Mouse (Mus musculus) stomach, embryonic 16.5 days (tissue): ENCODE measurements around the gene Elf2. TPM values are rescaled to one million over a fixed set of nuclear protein-coding genes. Genes with fewer than 3 reads are reported as not detected.

Experiments
- ATAC-seq: fragments of 200-750 bp; cut with Nextera tagmentation; 2 replicates; pipeline ENCODE4 v1.8.0; 2017; ENCODE audit warnings: moderate number of reproducible peaks, moderate TSS enrichment; ENCODE audit not compliant: insufficient read depth, low FRiP score
- H3K27ac ChIP-seq: fragments of 300-500 bp; sonication (generic); 2 replicates; pipeline ENCODE4 v1.5.1; 2014; ENCODE audit warnings: low read length
- H3K27me3 ChIP-seq: fragments of 300-500 bp; sonication (generic); 2 replicates; pipeline ENCODE4 v1.6.1; 2014; ENCODE audit warnings: low read length, control low read depth, mixed read lengths; ENCODE audit not compliant: control insufficient read depth, insufficient read depth
- H3K36me3 ChIP-seq: fragments of 300-500 bp; sonication (generic); 2 replicates; pipeline ENCODE4 v1.6.1; 2014; ENCODE audit warnings: low read length; ENCODE audit not compliant: control insufficient read depth, insufficient read depth
- H3K4me1 ChIP-seq: fragments of 300-500 bp; sonication (generic); 2 replicates; pipeline ENCODE4 v1.6.1; 2014; ENCODE audit warnings: low read length, control low read depth, mixed read lengths; ENCODE audit not compliant: control insufficient read depth, insufficient read depth
- H3K4me2 ChIP-seq: fragments of 300-500 bp; sonication (generic); 2 replicates; pipeline ENCODE4 v1.6.1; 2014; ENCODE audit warnings: low read depth, low read length, mixed read lengths
- H3K4me3 ChIP-seq: fragments of 300-500 bp; sonication (generic); replicated peaks from 2 replicates; pipeline ENCODE4 v1.5.1; 2014; ENCODE audit warnings: mild to moderate bottlenecking, low read length
- H3K9ac ChIP-seq: fragments of 300-500 bp; sonication (generic); 2 replicates; pipeline ENCODE4 v1.6.1; 2014; ENCODE audit warnings: low read length
- H3K9me3 ChIP-seq: fragments of 300-500 bp; sonication (generic); replicated peaks from 2 replicates; pipeline ENCODE4 v1.6.1; 2016; ENCODE audit warnings: low read length, control low read depth; ENCODE audit not compliant: control insufficient read depth
- WGBS: fragments of 180-500 bp; shearing (Covaris S2); extraction: QIAGEN DNeasy Blood & Tissue Kit; methylation state at CpG from one replicate; pipeline ENCODE4 v1.1.7; 2014; 5-methylcytosine and 5-hydroxymethylcytosine counted together
- polyA plus RNA-seq: library from polyadenylated mRNA; unstranded; fragments of >200 nt; fragmentation: Nextera tagmentation; extraction: Ambion mirVana; gene quantifications from 2 replicates; pipeline ENCODE4 v1.2.1, GENCODE M21; 2015

The Elf2 gene
- polyA plus RNA-seq, 1 experiment from 2014 or later, result 58.7 TPM

- Histone ChIP-seq H3K36me3 (no peaks in the 10 kb centered on the region), H3K4me2 (no peak overlapping the region), H3K4me3 (no peak overlapping the region), H3K4me1 (no peaks in the 10 kb centered on the region), H3K27me3 (no peaks in the 10 kb centered on the region), H3K27ac (no peak overlapping the region), H3K9ac (no peak overlapping the region), H3K9me3 (no peaks in the 10 kb centered on the region)
- WGBS, result 94% methylated on average over 3 of the region's 3 CpGs
- no peak for ATAC-seq
Observed at GRCm38 (mm10) chr3:51213111-51213510, 127.4 kb downstream of the Elf2 start.

DNA sequence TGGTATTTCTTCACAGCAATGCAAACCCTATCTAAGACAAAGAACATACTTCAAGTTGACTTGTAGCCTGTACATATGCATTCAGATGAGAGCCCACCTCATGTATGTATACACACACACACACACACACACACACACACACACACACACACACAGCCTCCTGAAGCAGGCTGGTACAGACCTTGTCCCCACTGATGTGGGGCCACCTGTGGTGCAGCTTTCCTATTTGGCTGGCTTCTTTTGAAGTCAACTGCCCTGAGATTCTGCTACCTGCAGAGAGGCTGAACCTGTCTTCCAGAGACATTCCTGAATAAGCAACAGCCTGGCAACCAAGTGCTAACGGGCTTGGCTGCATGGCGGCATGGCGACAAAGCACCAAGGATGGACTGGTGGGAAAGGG lies 130.0 kb downstream of the Elf2 start:
- H3K36me3 ChIP-seq, result no peaks in the 10 kb centered on the region
- no peaks in the 10 kb centered on the region for H3K27me3 ChIP-seq
- H3K27ac ChIP-seq, result no peak overlapping the region
- H3K4me2 ChIP-seq, result no peak overlapping the region
- no peaks in the 10 kb centered on the region for H3K9me3 ChIP-seq
- no peak for ATAC-seq
- no peaks in the 10 kb centered on the region for H3K4me1 ChIP-seq
- WGBS, result 97% methylated on average over 3 of the region's 3 CpGs
- no peak overlapping the region for H3K9ac ChIP-seq
- no peak overlapping the region for H3K4me3 ChIP-seq

GRCm38 (mm10) chr3:51209503-51210314 lies 130.8 kb downstream of the Elf2 start:
- 72% methylated on average over 7 of the region's 7 CpGs for WGBS
- no peaks in the 10 kb centered on the region for H3K9me3 ChIP-seq
- ATAC-seq, result peak; percentile 21; the same call in 1 of the 2 replicates
- H3K27ac ChIP-seq, result peak overlapping the region; percentile 17; the same call in 1 of the 2 replicates
- no peaks in the 10 kb centered on the region for H3K36me3 ChIP-seq
- no peaks in the 10 kb centered on the region for H3K27me3 ChIP-seq
- no peak overlapping the region for H3K9ac ChIP-seq
- no peak overlapping the region for H3K4me3 ChIP-seq
- H3K4me1 ChIP-seq, result no peaks in the 10 kb centered on the region
- no peak overlapping the region for H3K4me2 ChIP-seq

GRCm38 (mm10) chr3:51208633-51209032 lies 131.8 kb downstream of the Elf2 start:
- Histone ChIP-seq H3K36me3 (no peaks in the 10 kb centered on the region), H3K27me3 (no peaks in the 10 kb centered on the region), H3K27ac (no peak overlapping the region), H3K4me3 (no peak overlapping the region), H3K4me1 (no peaks in the 10 kb centered on the region), H3K9me3 (no peaks in the 10 kb centered on the region), H3K4me2 (no peak overlapping the region), H3K9ac (no peak overlapping the region)
- no peak for ATAC-seq
- WGBS, result 62% methylated on average over 5 of the region's 5 CpGs

GRCm38 (mm10) chr3:51206521-51206920 lies 133.9 kb downstream of the Elf2 start:
- no peak for ATAC-seq
- Histone ChIP-seq H3K4me2 (no peak overlapping the region), H3K4me1 (no peaks in the 10 kb centered on the region), H3K9me3 (no peaks in the 10 kb centered on the region), H3K27ac (no peak overlapping the region), H3K4me3 (no peak overlapping the region), H3K36me3 (no peaks in the 10 kb centered on the region), H3K9ac (no peak overlapping the region), H3K27me3 (no peaks in the 10 kb centered on the region)
- 74% methylated on average over 7 of the region's 7 CpGs for WGBS

DNA sequence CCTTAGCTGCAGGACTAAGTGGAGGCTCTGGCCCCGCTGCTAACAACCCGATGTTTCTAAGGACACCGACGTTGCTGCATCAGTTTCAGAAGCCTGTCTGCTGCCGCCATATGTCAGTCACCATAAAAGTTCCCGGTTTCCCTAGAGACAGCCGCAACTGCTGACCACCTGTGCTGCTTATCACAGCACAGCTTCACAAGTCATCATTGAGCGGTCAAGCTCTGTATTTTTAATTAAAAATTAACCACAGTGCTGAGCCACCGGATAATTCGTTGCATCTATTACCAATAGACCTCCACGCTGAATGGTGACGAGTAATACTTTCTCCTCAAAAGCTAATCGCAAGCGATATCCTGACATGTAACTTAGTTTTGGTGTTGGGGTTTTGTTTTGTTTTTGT lies 135.6 kb downstream of the Elf2 start:
- 89% methylated on average over 14 of the region's 14 CpGs for WGBS
- no peak overlapping the region for H3K9ac ChIP-seq
- H3K36me3 ChIP-seq, result no peaks in the 10 kb centered on the region
- no peaks in the 10 kb centered on the region for H3K4me1 ChIP-seq
- no peaks in the 10 kb centered on the region for H3K27me3 ChIP-seq
- no peak overlapping the region for H3K4me2 ChIP-seq
- H3K27ac ChIP-seq, result no peak overlapping the region
- no peak for ATAC-seq
- H3K9me3 ChIP-seq, result no peaks in the 10 kb centered on the region
- H3K4me3 ChIP-seq, result no peak overlapping the region

- WGBS, result 88% methylated on average over 5 of the region's 5 CpGs
- Histone ChIP-seq H3K27ac (no peak overlapping the region), H3K4me2 (no peak overlapping the region), H3K4me3 (no peak overlapping the region), H3K36me3 (no peaks in the 10 kb centered on the region), H3K27me3 (no peaks in the 10 kb centered on the region), H3K4me1 (no peaks in the 10 kb centered on the region), H3K9ac (no peak overlapping the region), H3K9me3 (no peaks in the 10 kb centered on the region)
- ATAC-seq, result no peak
Observed at GRCm38 (mm10) chr3:51204441-51204840, 136.0 kb downstream of the Elf2 start.

GRCm38 (mm10) chr3:51203906-51204305 lies 136.6 kb downstream of the Elf2 start:
- no peak overlapping the region for H3K4me3 ChIP-seq
- H3K9me3 ChIP-seq, result no peaks in the 10 kb centered on the region
- no peak overlapping the region for H3K27ac ChIP-seq
- 81% methylated on average over 6 of the region's 6 CpGs for WGBS
- no peaks in the 10 kb centered on the region for H3K4me1 ChIP-seq
- no peaks in the 10 kb centered on the region for H3K36me3 ChIP-seq
- H3K9ac ChIP-seq, result no peak overlapping the region
- no peak overlapping the region for H3K4me2 ChIP-seq
- no peak for ATAC-seq
- no peaks in the 10 kb centered on the region for H3K27me3 ChIP-seq
